Mouse (Mus musculus): ENCODE results near the gene Tmem117.

The Tmem117 gene

GRCm38 (mm10) chr15:94648430-94648829, 19.4 kb downstream of the Tmem117 start:
- no peak for DNase-seq (ENCODE audit: low spot score in 2 of 2)

GRCm38 (mm10) chr15:94649071-94649765, 20.2 kb downstream of the Tmem117 start:
- DNase-seq (ENCODE audit: low spot score in 2 of 2): no peak

- no peak for DNase-seq (ENCODE audit: low spot score in 2 of 2)
Observed at GRCm38 (mm10) chr15:94649766-94650120, 20.7 kb downstream of the Tmem117 start.

GRCm38 (mm10) chr15:94651350-94651749, 22.3 kb downstream of the Tmem117 start:
- DNase-seq (ENCODE audit: low spot score in 2 of 2): no peak

GRCm38 (mm10) chr15:94651969-94652842, 23.2 kb downstream of the Tmem117 start:
- no peak for DNase-seq (ENCODE audit: low spot score in 2 of 2)

GRCm38 (mm10) chr15:94652843-94653206, 23.8 kb downstream of the Tmem117 start:
- no peak for DNase-seq (ENCODE audit: low spot score in 2 of 2)

GRCm38 (mm10) chr15:94655811-94656323, 26.8 kb downstream of the Tmem117 start:
- DNase-seq (ENCODE audit: low spot score in 2 of 2): no peak

GRCm38 (mm10) chr15:94657882-94658281, 28.9 kb downstream of the Tmem117 start:
- DNase-seq (ENCODE audit: low spot score in 2 of 2): no peak

- no peak for DNase-seq (ENCODE audit: low spot score in 2 of 2)
Observed at GRCm38 (mm10) chr15:94658392-94659111, 29.5 kb downstream of the Tmem117 start.

GRCm38 (mm10) chr15:94659112-94659437, 30.0 kb downstream of the Tmem117 start:
- DNase-seq (ENCODE audit: low spot score in 2 of 2): no peak

GRCm38 (mm10) chr15:94660913-94661312, 31.9 kb downstream of the Tmem117 start:
- no peak for DNase-seq (ENCODE audit: low spot score in 2 of 2)

- DNase-seq (ENCODE audit: low spot score in 2 of 2): no peak
Observed at GRCm38 (mm10) chr15:94661398-94661797, 32.4 kb downstream of the Tmem117 start.

GRCm38 (mm10) chr15:94664612-94665011, 35.6 kb downstream of the Tmem117 start:
- no peak for DNase-seq (ENCODE audit: low spot score in 2 of 2)

GRCm38 (mm10) chr15:94681135-94681534, 52.1 kb downstream of the Tmem117 start:
- no peak for DNase-seq (ENCODE audit: low spot score in 2 of 2)

GRCm38 (mm10) chr15:94684269-94684668, 55.2 kb downstream of the Tmem117 start:
- DNase-seq (ENCODE audit: low spot score in 2 of 2): no peak

GRCm38 (mm10) chr15:94687176-94687575, 58.1 kb downstream of the Tmem117 start:
- DNase-seq (ENCODE audit: low spot score in 2 of 2): no peak

GRCm38 (mm10) chr15:94687629-94688028, 58.6 kb downstream of the Tmem117 start:
- DNase-seq (ENCODE audit: low spot score in 2 of 2): no peak

GRCm38 (mm10) chr15:94689195-94689883, 60.3 kb downstream of the Tmem117 start:
- DNase-seq (ENCODE audit: low spot score in 2 of 2): no peak

GRCm38 (mm10) chr15:94689884-94690231, 60.8 kb downstream of the Tmem117 start:
- DNase-seq (ENCODE audit: low spot score in 2 of 2): no peak

- no peak for DNase-seq (ENCODE audit: low spot score in 2 of 2)
Observed at GRCm38 (mm10) chr15:94722759-94723158, 93.7 kb downstream of the Tmem117 start.

GRCm38 (mm10) chr15:94732104-94732503, 103.1 kb downstream of the Tmem117 start:
- DNase-seq (ENCODE audit: low spot score in 2 of 2): no peak

- DNase-seq (ENCODE audit: low spot score in 2 of 2): no peak
Observed at GRCm38 (mm10) chr15:94769227-94769626, 140.2 kb downstream of the Tmem117 start.

All from natural killer cell, adult 2 months (primary cell).